ENCODE assay signal across 12 mouse cellular contexts in the genomic region with DNA sequence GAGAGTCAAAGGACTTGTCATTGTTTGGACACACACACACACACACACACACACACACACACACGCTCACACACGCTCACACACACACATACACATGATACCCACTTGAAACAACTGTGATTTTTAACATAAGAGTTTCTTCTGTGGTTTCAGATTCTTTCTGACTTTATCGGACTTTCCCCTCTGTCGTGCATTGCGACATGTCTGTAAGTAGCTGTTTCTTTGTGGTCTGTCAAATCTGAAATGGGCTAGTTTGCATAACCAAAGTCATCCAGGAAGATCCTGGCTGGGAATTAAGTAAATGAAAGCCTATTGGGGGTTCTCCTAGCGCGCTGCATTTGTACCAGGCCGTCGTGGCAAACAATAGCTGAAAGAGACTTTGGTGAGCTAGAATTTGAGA. TPM values are rescaled to one million over a fixed set of nuclear protein-coding genes. Genes with fewer than 3 reads are reported as not detected.
DNase-seq lines count a peak whose midpoint lies in the region; ATAC-seq lines count a peak whose summit lies in the region.
"Had no signal": no experiment of that assay in that cellular context is flagged by ENCODE, and none has a peak within 500 bp of the region (broad histone marks: within the 10 kb centered on the region; RNA-seq: fewer than 3 reads in every experiment).

No protein-coding gene starts in this region.

- H3K27ac ChIP-seq in heart, embryonic 14.5 days (replicated peaks in 1 of 2; ENCODE audit: control insufficient read depth in 1 of 2, insufficient read depth in 1 of 2, low read depth in 2 of 2, low read length in 2 of 2): peak overlapping the region; percentile 30 to 75; a peak in 3 of 4 replicates
- H3K27ac ChIP-seq in lung, embryonic 15.5 days: peak overlapping the region; percentile 26; the same call in 1 of the 2 replicates
- no peak overlapping the region for H3K27ac ChIP-seq in forebrain, embryonic 14.5 days (ENCODE audit: low read depth, low read length)

- no peaks in the 10 kb centered on the region for H3K36me3 ChIP-seq in heart, embryonic 14.5 days (ENCODE audit: control insufficient read depth, insufficient read depth, low read length)
- no peaks in the 10 kb centered on the region for H3K36me3 ChIP-seq in lung, embryonic 15.5 days
- H3K36me3 ChIP-seq in forebrain, embryonic 14.5 days (ENCODE audit: control insufficient read depth, insufficient read depth, low read length): no peaks in the 10 kb centered on the region

- no peaks in the 10 kb centered on the region for H3K27me3 ChIP-seq in heart, embryonic 14.5 days (ENCODE audit: control insufficient read depth, insufficient read depth, low read length)
- H3K27me3 ChIP-seq in lung, embryonic 15.5 days: no peaks in the 10 kb centered on the region
- H3K27me3 ChIP-seq in forebrain, embryonic 14.5 days (replicated peaks; ENCODE audit: control insufficient read depth, insufficient read depth, low read length): no peaks in the 10 kb centered on the region

- intact Hi-C loops in heart, postnatal 36 days (cut with DNase I): no loop called here

- H3K9ac ChIP-seq in heart, embryonic 14.5 days (ENCODE audit: low read length): no peak overlapping the region
- no peak overlapping the region for H3K9ac ChIP-seq in lung, embryonic 15.5 days
- no peak overlapping the region for H3K9ac ChIP-seq in forebrain, embryonic 14.5 days (ENCODE audit: low read length)

- H3K4me2 ChIP-seq in heart, embryonic 14.5 days (ENCODE audit: low read length): peak overlapping the region; percentile 24
- H3K4me2 ChIP-seq in lung, embryonic 15.5 days: no peak overlapping the region
- no peak overlapping the region for H3K4me2 ChIP-seq in forebrain, embryonic 14.5 days (ENCODE audit: low read length)

- no peak for ATAC-seq in heart, embryonic 14.5 days (ENCODE audit: insufficient number of reproducible peaks, insufficient read depth, low FRiP score, low read depth)
- ATAC-seq in lung, embryonic 15.5 days (ENCODE audit: borderline replicate concordance, extremely low read depth, low FRiP score, low TSS enrichment): no peak
- no peak for ATAC-seq in forebrain, embryonic 14.5 days

- no peaks in the 10 kb centered on the region for H3K9me3 ChIP-seq in heart, embryonic 14.5 days (ENCODE audit: control insufficient read depth, low read length)
- no peaks in the 10 kb centered on the region for H3K9me3 ChIP-seq in lung, embryonic 15.5 days
- H3K9me3 ChIP-seq in forebrain, embryonic 14.5 days (replicated peaks; ENCODE audit: control insufficient read depth, low read length): no peaks in the 10 kb centered on the region

- H3K4me1 ChIP-seq in heart, embryonic 14.5 days (ENCODE audit: control insufficient read depth in 2 of 2, insufficient read depth in 2 of 2, low read length in 2 of 2): peaks cover 34 to 80% of the 10 kb centered on the region in 2 experiments
- peaks cover 57% of the 10 kb centered on the region for H3K4me1 ChIP-seq in lung, embryonic 15.5 days
- peaks cover 7% of the 10 kb centered on the region for H3K4me1 ChIP-seq in forebrain, embryonic 14.5 days (ENCODE audit: control insufficient read depth, insufficient read depth, low read length)

- H3K4me3 ChIP-seq in heart, embryonic 14.5 days (ENCODE audit: control insufficient read depth in 1 of 2, insufficient read depth in 1 of 2, low read depth in 1 of 2, low read length in 2 of 2): no peak overlapping the region
- no peak overlapping the region for H3K4me3 ChIP-seq in lung, embryonic 15.5 days
- H3K4me3 ChIP-seq in forebrain, embryonic 14.5 days (ENCODE audit: low read depth, low read length): no peak overlapping the region

- DNase-seq in heart, postnatal 36 days: no peak
- DNase-seq in lung, postnatal 10 days: no peak
- peak; percentile 59 for DNase-seq in CD4-positive, CD25-positive, alpha-beta regulatory T cell, adult 2 months (ENCODE audit: low read depth, low spot score)
- peak; percentile 83 for DNase-seq in induced T-regulatory cell, adult 2 months (ENCODE audit: low read depth)
- no peak for DNase-seq in forebrain, embryonic 14.5 days (ENCODE audit: low spot score)
- DNase-seq in gastrocnemius, adult 18-20 months (ENCODE audit: low spot score): no peak
- DNase-seq: adrenal gland, postnatal 25 days; kidney, postnatal 10 days; left cerebral cortex, postnatal 4 days; thymus, postnatal 14 days had no signal

- 60% methylated on average over 9 of the region's 9 CpGs for WGBS in heart, embryonic 14.5 days
- 39% methylated on average over 9 of the region's 9 CpGs for WGBS in lung, embryonic 15.5 days
- WGBS in forebrain, embryonic 14.5 days: 15% methylated on average over 9 of the region's 9 CpGs

RNA-seq across cellular contexts. Expression of a gene that starts 8.5 kb away (rescaled TPM):
- polyA plus RNA-seq in heart, embryonic 14.5 days (2014; fragmentation: Nextera tagmentation; extraction: Ambion mirVana): 17.2 and 19.2 TPM in 2 replicates
- total RNA-seq in heart, postnatal 36 days (2021): 10 to 100 TPM; 11.3 to 11.8 TPM
- polyA plus RNA-seq in lung, embryonic 15.5 days (2015; fragmentation: Nextera tagmentation; extraction: Ambion mirVana): 25.2 and 27.1 TPM in 2 replicates
- polyA plus RNA-seq in forebrain, embryonic 14.5 days (2014; fragmentation: Nextera tagmentation; extraction: Ambion mirVana): 15.7 and 18.5 TPM in 2 replicates
- 1 to 10 TPM; 2.5 to 3.7 TPM for total RNA-seq in gastrocnemius, adult 18-20 months (2021)

Comparison
In these comparisons a context has a peak if more than half of its experiments do, and no peak if none do; other contexts are left out.
1. DNase-seq: peak in CD4-positive, CD25-positive, alpha-beta regulatory T cell, adult 2 months (single experiment) and induced T-regulatory cell, adult 2 months (single experiment); none in heart, postnatal 36 days (0 of 2), lung, postnatal 10 days (single experiment), forebrain, embryonic 14.5 days (single experiment) and gastrocnemius, adult 18-20 months (single experiment).